33 mouse cellular contexts compared by ENCODE assay signal in genomic region chr6:42355794-42356600, GRCm38 (mm10). TPM values are rescaled to one million over a fixed set of nuclear protein-coding genes. Genes with fewer than 3 reads are reported as not detected.
DNase-seq lines count a peak whose midpoint lies in the region; ATAC-seq and TF ChIP-seq lines count a peak whose summit lies in the region.
"Had no signal": no experiment of that assay in that cellular context is flagged by ENCODE, and none has a peak within 500 bp of the region (broad histone marks: within the 10 kb centered on the region; RNA-seq: fewer than 3 reads in every experiment).

No protein-coding gene starts in this region.

- H3K27me3 ChIP-seq in heart, embryonic 13.5 days (replicated peaks), result no peaks in the 10 kb centered on the region
- no peaks in the 10 kb centered on the region for H3K27me3 ChIP-seq in megakaryocyte, embryonic 14.5 days (replicated peaks)
- no peaks in the 10 kb centered on the region for H3K27me3 ChIP-seq in C2C12 (ENCODE audit: control insufficient read depth, insufficient read depth, insufficient read length)
- H3K27me3 ChIP-seq: embryonic facial prominence, embryonic 13.5 days; forebrain, embryonic 12.5 days; forebrain, embryonic 15.5 days; hindbrain, embryonic 12.5 days; hindbrain, embryonic 15.5 days had no signal

- peak overlapping the region; percentile 98 for H3K4me2 ChIP-seq in heart, embryonic 13.5 days
- H3K4me2 ChIP-seq: embryonic facial prominence, embryonic 13.5 days; forebrain, embryonic 12.5 days; forebrain, embryonic 15.5 days; hindbrain, embryonic 12.5 days; hindbrain, embryonic 15.5 days had no signal

- TF ChIP-seq CTCF in C2C12 (IDR thresholded peaks at IDR 0.05; ENCODE audit: control insufficient read depth, insufficient read depth, insufficient read length), result no peak

- peak; percentile 91 for DNase-seq in heart, adult 11 months
- no peak for DNase-seq in heart, postnatal 14 days
- DNase-seq in heart, postnatal 36 days, result no peak
- DNase-seq in adrenal gland, adult (ENCODE audit: inconsistent age in 2 of 2, low spot score in 1 of 2), result no peak
- DNase-seq: adrenal gland, adult 8-10 months; adrenal gland, postnatal 25 days; B cell, adult 2 months; cerebellum, adult 11-12 months; cerebellum, adult 8-10 months; cerebellum, postnatal 10 days; cerebellum, postnatal 36 days; embryo, embryonic 11 days; gastrocnemius, postnatal 10 days; gastrocnemius, postnatal 36 days; kidney, adult 2 months had no signal

- peaks cover 94% of the 10 kb centered on the region for H3K36me3 ChIP-seq in heart, embryonic 13.5 days
- H3K36me3 ChIP-seq in megakaryocyte, embryonic 14.5 days (replicated peaks; ENCODE audit: low read length), result peaks cover 99% of the 10 kb centered on the region
- peaks cover 96% of the 10 kb centered on the region for H3K36me3 ChIP-seq in C2C12 (ENCODE audit: control insufficient read depth, insufficient read depth)

- no peak overlapping the region for H3K4me3 ChIP-seq in heart, embryonic 13.5 days
- H3K4me3 ChIP-seq in megakaryocyte, embryonic 14.5 days (replicated peaks), result peak overlapping the region; percentile 98
- no peak overlapping the region for H3K4me3 ChIP-seq in C2C12 (ENCODE audit: insufficient read depth, poor library complexity, severe bottlenecking)
- H3K4me3 ChIP-seq: embryonic facial prominence, embryonic 10.5 days; embryonic facial prominence, embryonic 13.5 days; erythroblast, embryonic 14.5 days; forebrain, embryonic 12.5 days; forebrain, embryonic 15.5 days; heart, embryonic 10.5 days; hindbrain, embryonic 12.5 days; hindbrain, embryonic 15.5 days had no signal

- peaks cover 72% of the 10 kb centered on the region for H3K79me2 ChIP-seq in C2C12 (ENCODE audit: control insufficient read depth, insufficient read depth)

- intact Hi-C loops in heart, postnatal 14 days (cut with DNase I), result loop anchor here (2.0 kb wide), 1 partner anchor 15 kb away; no protein-coding TSS in a partner anchor
- intact Hi-C loops in heart, postnatal 36 days (cut with DNase I), result no loop called here

- ATAC-seq in heart, embryonic 13.5 days (ENCODE audit: extremely low read depth, insufficient number of reproducible peaks, low FRiP score, low TSS enrichment), result no peak
- no peak for ATAC-seq in megakaryocyte, adult 5-6 weeks (ENCODE audit: poor library complexity, severe bottlenecking)
- ATAC-seq: CD4-positive, CD25-positive, alpha-beta regulatory T cell, adult 4 months; forebrain, embryonic 15.5 days had no signal

- peak overlapping the region; percentile 26 for H3ac ChIP-seq in C2C12 (ENCODE audit: control insufficient read depth, insufficient read length, low read depth)

- peak overlapping the region; percentile 100; the same call in 1 of the 2 replicates for H3K9ac ChIP-seq in heart, embryonic 13.5 days
- H3K9ac ChIP-seq: embryonic facial prominence, embryonic 13.5 days; forebrain, embryonic 12.5 days; forebrain, embryonic 15.5 days; hindbrain, embryonic 12.5 days; hindbrain, embryonic 15.5 days had no signal

- H3K9me3 ChIP-seq in heart, embryonic 13.5 days, result no peaks in the 10 kb centered on the region
- H3K9me3 ChIP-seq in megakaryocyte, embryonic 14.5 days, result no peaks in the 10 kb centered on the region
- H3K9me3 ChIP-seq: embryonic facial prominence, embryonic 10.5 days; embryonic facial prominence, embryonic 13.5 days; forebrain, embryonic 12.5 days; forebrain, embryonic 15.5 days; heart, embryonic 10.5 days; hindbrain, embryonic 12.5 days; hindbrain, embryonic 15.5 days had no signal

- H3K4me1 ChIP-seq in heart, embryonic 13.5 days, result peaks cover 100% of the 10 kb centered on the region
- H3K4me1 ChIP-seq in megakaryocyte, embryonic 14.5 days, result peaks cover 99% of the 10 kb centered on the region

- peaks cover 52% of the 10 kb centered on the region for H3K79me3 ChIP-seq in C2C12 (ENCODE audit: low read depth)

- 89% methylated on average over 13 of the region's 13 CpGs for WGBS in heart, embryonic 13.5 days

- H3K27ac ChIP-seq in heart, embryonic 13.5 days (replicated peaks), result peak overlapping the region; percentile 100; the same call in 1 of the 2 replicates
- H3K27ac ChIP-seq: embryonic facial prominence, embryonic 10.5 days; embryonic facial prominence, embryonic 13.5 days; forebrain, embryonic 12.5 days; forebrain, embryonic 15.5 days; hindbrain, embryonic 12.5 days; hindbrain, embryonic 15.5 days had no signal

TF ChIP-seq in C2C12, 6 proteins besides CTCF, POLR2A, EP300 and RAD21:
- TF ChIP-seq MYOG (IDR thresholded peaks at IDR 0.05; ENCODE audit: control insufficient read depth, extremely low read depth, insufficient read length) (no peak), MYOD1 (IDR thresholded peaks at IDR 0.05; ENCODE audit: control insufficient read depth, insufficient read length, low read depth) (peak; percentile 3)
TF ChIP-seq in C2C12: peak in this region for 1.

RNA-seq across cellular contexts. Expression of gene Zyx, which starts 6.6 kb away (rescaled TPM):
- 10 to 100 TPM; 78.9 to 88.6 TPM for total RNA-seq in heart, postnatal 14 days (2021)
- polyA plus RNA-seq in heart, embryonic 13.5 days (2015; fragmentation: Nextera tagmentation; extraction: Ambion mirVana), result 156 and 173 TPM in 2 replicates
- 10 to 100 TPM; 57.9 to 62.6 TPM for total RNA-seq in heart, postnatal 36 days (2021)
- 8,612 and 27,789 TPM in 2 replicates for polyA plus RNA-seq in megakaryocyte, embryonic 14.5 days (2012; ENCODE audit: insufficient read depth, low replicate concordance)
- 411 and 420 TPM in 2 replicates for total RNA-seq in megakaryocyte, adult 5-6 weeks (2015)
- total RNA-seq in megakaryocyte, adult 5-6 weeks (2017), result 117 and 131 TPM in 2 replicates
- 694 TPM for polyA plus RNA-seq in C2C12 (2012; fragmentation: generic; extraction: Trizol)

RNA-seq across cellular contexts. Expression of gene Epha1, which starts 17.1 kb away (rescaled TPM):
- under 1 TPM; 0.51 to 0.67 TPM for total RNA-seq in heart, postnatal 14 days (2021)
- 3.3 and 3.4 TPM in 2 replicates for polyA plus RNA-seq in heart, embryonic 13.5 days (2015; fragmentation: Nextera tagmentation; extraction: Ambion mirVana)
- under 1 TPM; 0.16 to 0.33 TPM for total RNA-seq in heart, postnatal 36 days (2021)
- polyA plus RNA-seq in megakaryocyte, embryonic 14.5 days (2012; ENCODE audit: insufficient read depth, low replicate concordance), result not detected in 2 replicates
- total RNA-seq in megakaryocyte, adult 5-6 weeks (2015), result not detected in 2 replicates
- total RNA-seq in megakaryocyte, adult 5-6 weeks (2017), result not detected in 2 replicates
- polyA plus RNA-seq in C2C12 (2012; fragmentation: generic; extraction: Trizol), result 8.4 TPM
- total RNA-seq: MEL had no signal

RNA-seq across cellular contexts. Expression of gene Fam131b, which starts 31.6 kb away (rescaled TPM):
- total RNA-seq in heart, postnatal 14 days (2021), result 1 to 10 TPM; 1.1 to 1.2 TPM
- 0.17 TPM in 2 replicates for polyA plus RNA-seq in heart, embryonic 13.5 days (2015; fragmentation: Nextera tagmentation; extraction: Ambion mirVana)
- under 1 TPM; 0.54 to 0.89 TPM for total RNA-seq in heart, postnatal 36 days (2021)
- 0.41 TPM in 1 of 2 replicates, not detected in the other for polyA plus RNA-seq in megakaryocyte, embryonic 14.5 days (2012; ENCODE audit: insufficient read depth, low replicate concordance)
- not detected in 2 replicates for total RNA-seq in megakaryocyte, adult 5-6 weeks (2015)
- not detected in 2 replicates for total RNA-seq in megakaryocyte, adult 5-6 weeks (2017)
- polyA plus RNA-seq in C2C12 (2012; fragmentation: generic; extraction: Trizol), result 15.6 TPM
- total RNA-seq: adrenal gland, postnatal 25 days; hematopoietic stem cell, adult 5-6 weeks; MEL had no signal
- polyA plus RNA-seq: CD4-positive, CD25-positive, alpha-beta regulatory T cell, adult 4 months; erythroblast, embryonic 14.5 days had no signal

RNA-seq across cellular contexts. Expression of gene Tas2r143, which starts 44.0 kb away (rescaled TPM):
- not detected for total RNA-seq in heart, postnatal 14 days (2021)
- not detected in 2 replicates for polyA plus RNA-seq in heart, embryonic 13.5 days (2015; fragmentation: Nextera tagmentation; extraction: Ambion mirVana)
- total RNA-seq in heart, postnatal 36 days (2021), result not detected
- not detected in 2 replicates for polyA plus RNA-seq in megakaryocyte, embryonic 14.5 days (2012; ENCODE audit: insufficient read depth, low replicate concordance)
- total RNA-seq in megakaryocyte, adult 5-6 weeks (2015), result 0.39 and 1.6 TPM in 2 replicates
- 1.5 TPM in 1 of 2 replicates, not detected in the other for total RNA-seq in megakaryocyte, adult 5-6 weeks (2017)
- polyA plus RNA-seq in C2C12 (2012; fragmentation: generic; extraction: Trizol), result not detected
- total RNA-seq: gastrocnemius, postnatal 10 days; gastrocnemius, postnatal 36 days; hematopoietic stem cell, adult 5-6 weeks; MEL had no signal
- polyA plus RNA-seq: CD4-positive, CD25-positive, alpha-beta regulatory T cell, adult 4 months; embryonic facial prominence, embryonic 10.5 days; embryonic facial prominence, embryonic 13.5 days; erythroblast, embryonic 14.5 days; forebrain, embryonic 12.5 days; forebrain, embryonic 15.5 days; heart, embryonic 10.5 days; heart, postnatal 0 days; hindbrain, embryonic 12.5 days; hindbrain, embryonic 15.5 days; intestine, embryonic 14.5 days; intestine, postnatal 0 days; kidney, adult 2 months had no signal

RNA-seq across cellular contexts. Expression of gene Tas2r135, which starts 49.2 kb away (rescaled TPM):
- total RNA-seq in heart, postnatal 14 days (2021), result under 1 TPM in 1 of 2 experiments, not detected in 1; 0.39 TPM
- polyA plus RNA-seq in heart, embryonic 13.5 days (2015; fragmentation: Nextera tagmentation; extraction: Ambion mirVana), result not detected in 2 replicates
- total RNA-seq in heart, postnatal 36 days (2021), result under 1 TPM in 1 of 2 experiments, not detected in 1; 0.24 TPM
- not detected in 2 replicates for polyA plus RNA-seq in megakaryocyte, embryonic 14.5 days (2012; ENCODE audit: insufficient read depth, low replicate concordance)
- total RNA-seq in megakaryocyte, adult 5-6 weeks (2015), result 0.25 and 0.59 TPM in 2 replicates
- not detected in 2 replicates for total RNA-seq in megakaryocyte, adult 5-6 weeks (2017)
- not detected for polyA plus RNA-seq in C2C12 (2012; fragmentation: generic; extraction: Trizol)
- total RNA-seq: gastrocnemius, postnatal 10 days; hematopoietic stem cell, adult 5-6 weeks; MEL had no signal
- polyA plus RNA-seq: CD4-positive, CD25-positive, alpha-beta regulatory T cell, adult 4 months; embryonic facial prominence, embryonic 10.5 days; embryonic facial prominence, embryonic 13.5 days; erythroblast, embryonic 14.5 days; forebrain, embryonic 12.5 days; forebrain, embryonic 15.5 days; heart, embryonic 10.5 days; heart, postnatal 0 days; hindbrain, embryonic 12.5 days; hindbrain, embryonic 15.5 days; intestine, postnatal 0 days; kidney, adult 2 months had no signal
